Mouse (Mus musculus) ES-Bruce4 (cell line): ENCODE results near the gene Zdhhc5. TPM values are rescaled to one million over a fixed set of nuclear protein-coding genes. Genes with fewer than 3 reads are reported as not detected.

Experiments used
- H3K27ac ChIP-seq: 2 replicates; pipeline ENCODE4 v1.5.1; 2012; ENCODE audit warnings: low read length, inconsistent platforms; ENCODE audit not compliant: insufficient read depth
- H3K27me3 ChIP-seq: 2 replicates; pipeline ENCODE4 v1.6.1; 2012; ENCODE audit warnings: mild to moderate bottlenecking, low read length, inconsistent platforms; ENCODE audit not compliant: control insufficient read depth, poor library complexity, insufficient read depth, severe bottlenecking
- H3K36me3 ChIP-seq: 2 replicates; pipeline ENCODE4 v1.6.1; 2012; ENCODE audit warnings: inconsistent platforms, mild to moderate bottlenecking, low read length, moderate library complexity; ENCODE audit not compliant: control insufficient read depth, poor library complexity, insufficient read depth, severe bottlenecking
- H3K4me1 ChIP-seq: one replicate; pipeline ENCODE4 v1.8.1; 2011; ENCODE audit warnings: low read length; ENCODE audit not compliant: control insufficient read depth, insufficient read depth
- H3K4me3 ChIP-seq: 2 replicates; pipeline ENCODE4 v1.5.1; 2011; ENCODE audit warnings: low read depth, mild to moderate bottlenecking, low read length
- H3K9ac ChIP-seq: 2 replicates; pipeline ENCODE4 v1.6.1; 2012; ENCODE audit warnings: low read depth, mild to moderate bottlenecking, inconsistent platforms; ENCODE audit not compliant: poor library complexity, severe bottlenecking
- H3K9me3 ChIP-seq: replicated peaks from 2 replicates; pipeline ENCODE4 v1.6.1; 2012; ENCODE audit warnings: mild to moderate bottlenecking, low read length, inconsistent platforms; ENCODE audit not compliant: control insufficient read depth, poor library complexity, insufficient read depth, severe bottlenecking
- CTCF ChIP-seq: IDR thresholded peaks from one replicate; pipeline ENCODE4 v1.8.1; 2011; ENCODE audit warnings: low read depth, low read length
- EP300 ChIP-seq: IDR thresholded peaks from 2 replicates; pipeline ENCODE4 v1.6.1; 2011; ENCODE audit warnings: low read depth, low read length; ENCODE audit not compliant: insufficient read depth
- POLR2A ChIP-seq: IDR thresholded peaks from one replicate; pipeline ENCODE4 v1.8.1; 2011; ENCODE audit warnings: low read length; ENCODE audit not compliant: insufficient read depth
- polyA plus RNA-seq: library from polyadenylated mRNA; stranded (reverse); fragments of >200 nt; gene quantifications from 2 replicates; pipeline ENCODE4 v1.2.4, GENCODE M21; 2011; ENCODE audit warnings: low read depth; ENCODE audit not compliant: missing spikeins, insufficient read depth, insufficient read length

The Zdhhc5 gene
- polyA plus RNA-seq, 1 experiment, result 42.4 TPM

- H3K9me3 ChIP-seq, result no peaks in the 10 kb centered on the region
- no peak overlapping the region for H3K4me3 ChIP-seq
- TF ChIP-seq CTCF (peak; percentile 21), POLR2A (no peak)
- H3K9ac ChIP-seq, result no peak overlapping the region
- H3K27me3 ChIP-seq, result no peaks in the 10 kb centered on the region
- H3K36me3 ChIP-seq, result no peaks in the 10 kb centered on the region
- peaks cover 3% of the 10 kb centered on the region for H3K4me1 ChIP-seq
- no peak overlapping the region for H3K27ac ChIP-seq
Observed at GRCm38 (mm10) chr2:84758542-84759127, 43.7 kb upstream of the Zdhhc5 start.

GRCm38 (mm10) chr2:84757026-84757682 lies 42.2 kb upstream of the Zdhhc5 start:
- Histone ChIP-seq H3K9ac (no peak overlapping the region), H3K9me3 (no peaks in the 10 kb centered on the region), H3K4me3 (no peak overlapping the region), H3K4me1 (peaks cover 3% of the 10 kb centered on the region), H3K36me3 (no peaks in the 10 kb centered on the region), H3K27ac (no peak overlapping the region), H3K27me3 (no peaks in the 10 kb centered on the region)
- TF ChIP-seq EP300, result 0 out of 2 replicates have a peak, but pooled peaks have one; percentile 38
- TF ChIP-seq POLR2A, result no peak
- TF ChIP-seq CTCF, result no peak

GRCm38 (mm10) chr2:84756245-84756644 lies 41.3 kb upstream of the Zdhhc5 start:
- Histone ChIP-seq H3K4me3 (no peak overlapping the region), H3K9ac (no peak overlapping the region), H3K4me1 (peaks cover 3% of the 10 kb centered on the region), H3K9me3 (no peaks in the 10 kb centered on the region), H3K27me3 (no peaks in the 10 kb centered on the region), H3K36me3 (no peaks in the 10 kb centered on the region), H3K27ac (no peak overlapping the region)
- TF ChIP-seq CTCF (no peak), EP300 (no peak), POLR2A (no peak)

GRCm38 (mm10) chr2:84750115-84750514 lies 35.1 kb upstream of the Zdhhc5 start:
- H3K27ac ChIP-seq, result no peak overlapping the region
- H3K4me3 ChIP-seq, result no peak overlapping the region
- H3K27me3 ChIP-seq, result no peaks in the 10 kb centered on the region
- no peaks in the 10 kb centered on the region for H3K9me3 ChIP-seq
- no peaks in the 10 kb centered on the region for H3K36me3 ChIP-seq
- TF ChIP-seq CTCF (no peak), EP300 (no peak), POLR2A (no peak)
- no peaks in the 10 kb centered on the region for H3K4me1 ChIP-seq
- no peak overlapping the region for H3K9ac ChIP-seq

- H3K9ac ChIP-seq, result peak overlapping the region; percentile 94
- H3K4me1 ChIP-seq, result no peaks in the 10 kb centered on the region
- no peaks in the 10 kb centered on the region for H3K27me3 ChIP-seq
- peak overlapping the region; percentile 92 for H3K4me3 ChIP-seq
- H3K36me3 ChIP-seq, result peaks cover 4% of the 10 kb centered on the region
- TF ChIP-seq EP300, result peak; percentile 95
- no peak for TF ChIP-seq CTCF
- no peak for TF ChIP-seq POLR2A
- H3K27ac ChIP-seq, result peak overlapping the region; percentile 97
- no peaks in the 10 kb centered on the region for H3K9me3 ChIP-seq
Observed at GRCm38 (mm10) chr2:84744126-84744525, 29.1 kb upstream of the Zdhhc5 start.

GRCm38 (mm10) chr2:84743561-84743960 lies 28.6 kb upstream of the Zdhhc5 start, which contains the start of gene Gm19426:
Gene Gm19426 (minus strand): TSS chr2:84743655.
- Histone ChIP-seq H3K27me3 (no peaks in the 10 kb centered on the region), H3K4me3 (peak within 1 kb of the TSS; percentile 92), H3K36me3 (peaks cover 4% of the 10 kb centered on the region), H3K9ac (peak within 1 kb of the TSS; percentile 94), H3K9me3 (no peaks in the 10 kb centered on the region), H3K27ac (peak within 1 kb of the TSS; percentile 97), H3K4me1 (no peaks in the 10 kb centered on the region)
- TF ChIP-seq EP300 (peak; percentile 29; the same call in 1 of the 2 replicates), CTCF (no peak), POLR2A (peak; percentile 68)
